Mouse (Mus musculus): Measurements from ENCODE around the gene Gm16867. TPM values are rescaled to one million over a fixed set of nuclear protein-coding genes. Genes with fewer than 3 reads are reported as not detected.
"Not testable (repeated sequence)": the region's sequence is repeated elsewhere in the genome, so short reads cannot be mapped to it uniquely, and the experiment has no call there.

Gm16867 gene
- 0.20 and 0.63 TPM in 2 replicates for polyA plus RNA-seq (2015; fragmentation: Nextera tagmentation; extraction: Ambion mirVana)

DNA sequence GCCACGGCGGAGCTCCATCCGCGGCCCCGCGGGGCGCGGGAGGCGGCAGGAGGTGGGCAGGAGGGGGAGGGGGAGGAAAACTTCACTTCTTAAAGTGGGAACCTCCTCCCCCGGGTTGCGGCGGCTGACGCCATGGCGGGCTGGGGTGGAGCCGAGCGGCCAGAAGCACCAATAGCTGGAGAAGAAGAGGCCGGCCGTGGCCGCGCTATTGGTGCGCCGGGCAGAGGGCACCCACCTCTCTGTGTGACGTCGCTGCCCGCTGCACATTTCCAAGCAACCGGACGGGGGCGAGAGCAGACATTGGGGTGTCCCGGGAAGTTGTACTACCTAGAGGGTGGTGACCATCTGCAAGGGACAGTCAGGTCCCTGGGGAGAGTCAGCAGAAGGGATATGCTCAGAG, at the start of gene Gm16867:
Gm16867 (minus strand) TSS at position 189 of the 400 bp plus-strand sequence.
- H3K27ac ChIP-seq (replicated peaks); H3K9me3 ChIP-seq (replicated peaks); H3K27me3 ChIP-seq; H3K4me1 ChIP-seq (replicated peaks); H3K4me2 ChIP-seq; H3K4me3 ChIP-seq (replicated peaks); H3K9ac ChIP-seq; H3K36me3 ChIP-seq (replicated peaks): not testable (repeated sequence)
- ATAC-seq (ENCODE audit: insufficient read depth), result peak; percentile 92
- no CpG with 5 or more reads among the region's 29 CpGs for WGBS (ENCODE audit: insufficient replicate concordance)

DNA sequence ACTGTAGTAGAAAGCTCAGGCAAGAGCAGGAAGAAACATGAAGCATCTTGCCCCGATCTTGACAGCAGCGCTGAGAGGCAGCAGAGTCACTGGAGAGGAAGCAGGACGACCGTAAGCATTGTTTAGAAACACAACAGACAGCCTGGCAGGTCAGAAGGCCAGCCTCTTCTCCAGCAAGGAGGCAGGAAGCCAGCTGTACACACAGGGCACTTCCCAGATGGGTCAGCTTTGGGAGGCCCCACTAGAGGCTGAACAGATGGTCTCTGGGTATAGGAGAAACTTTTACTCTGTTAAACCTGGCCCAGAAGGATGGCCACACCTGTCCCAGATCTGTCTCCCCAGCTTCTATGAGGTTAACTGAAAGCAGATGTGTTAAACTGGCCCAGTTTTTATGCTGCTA, 44.1 kb upstream of the Gm16867 start:
- no CpG with 5 or more reads among the region's 4 CpGs for WGBS (ENCODE audit: insufficient replicate concordance)
- H3K27me3 ChIP-seq; H3K4me3 ChIP-seq (replicated peaks); H3K4me1 ChIP-seq (replicated peaks); H3K9me3 ChIP-seq (replicated peaks); H3K27ac ChIP-seq (replicated peaks); H3K36me3 ChIP-seq (replicated peaks); H3K9ac ChIP-seq; H3K4me2 ChIP-seq; ATAC-seq (ENCODE audit: insufficient read depth): not testable (repeated sequence)

GRCm38 (mm10) chr14:69545052-69545451, 41.9 kb upstream of the Gm16867 start:
- not testable (repeated sequence) for H3K27me3 ChIP-seq; H3K9ac ChIP-seq; H3K4me3 ChIP-seq (replicated peaks); H3K27ac ChIP-seq (replicated peaks); H3K9me3 ChIP-seq (replicated peaks); H3K36me3 ChIP-seq (replicated peaks); H3K4me1 ChIP-seq (replicated peaks); H3K4me2 ChIP-seq; ATAC-seq (ENCODE audit: insufficient read depth)
- WGBS (ENCODE audit: insufficient replicate concordance), result no CpG with 5 or more reads among the region's 2 CpGs

GRCm38 (mm10) chr14:69544033-69544432, 40.9 kb upstream of the Gm16867 start:
- H3K27me3 ChIP-seq; H3K9ac ChIP-seq; H3K4me3 ChIP-seq (replicated peaks); H3K4me2 ChIP-seq; ATAC-seq (ENCODE audit: insufficient read depth); H3K9me3 ChIP-seq (replicated peaks); H3K4me1 ChIP-seq (replicated peaks); H3K27ac ChIP-seq (replicated peaks); H3K36me3 ChIP-seq (replicated peaks): not testable (repeated sequence)
- WGBS (ENCODE audit: insufficient replicate concordance), result no CpG with 5 or more reads among the region's 7 CpGs

GRCm38 (mm10) chr14:69542695-69543094, 39.5 kb upstream of the Gm16867 start:
- no CpG with 5 or more reads among the region's 7 CpGs for WGBS (ENCODE audit: insufficient replicate concordance)
- H3K27ac ChIP-seq (replicated peaks); H3K4me3 ChIP-seq (replicated peaks); H3K27me3 ChIP-seq; H3K4me1 ChIP-seq (replicated peaks); H3K9ac ChIP-seq; ATAC-seq (ENCODE audit: insufficient read depth); H3K36me3 ChIP-seq (replicated peaks); H3K4me2 ChIP-seq; H3K9me3 ChIP-seq (replicated peaks): not testable (repeated sequence)

GRCm38 (mm10) chr14:69540113-69540512, 37.0 kb upstream of the Gm16867 start:
- H3K27me3 ChIP-seq; H3K9me3 ChIP-seq (replicated peaks); H3K4me2 ChIP-seq; H3K36me3 ChIP-seq (replicated peaks); H3K9ac ChIP-seq; H3K4me1 ChIP-seq (replicated peaks); H3K27ac ChIP-seq (replicated peaks); H3K4me3 ChIP-seq (replicated peaks): not testable (repeated sequence)
- no CpG with 5 or more reads among the region's 5 CpGs for WGBS (ENCODE audit: insufficient replicate concordance)
- peak; percentile 95 for ATAC-seq (ENCODE audit: insufficient read depth)

- H3K27ac ChIP-seq (replicated peaks); H3K4me3 ChIP-seq (replicated peaks); H3K4me1 ChIP-seq (replicated peaks); H3K27me3 ChIP-seq; H3K9ac ChIP-seq; H3K36me3 ChIP-seq (replicated peaks); H3K4me2 ChIP-seq; H3K9me3 ChIP-seq (replicated peaks): not testable (repeated sequence)
- no CpG with 5 or more reads among the region's 7 CpGs for WGBS (ENCODE audit: insufficient replicate concordance)
- ATAC-seq (ENCODE audit: insufficient read depth), result peak; percentile 79
Observed at GRCm38 (mm10) chr14:69536539-69536938, 33.4 kb upstream of the Gm16867 start.

GRCm38 (mm10) chr14:69526202-69526601, 23.0 kb upstream of the Gm16867 start:
- not testable (repeated sequence) for H3K36me3 ChIP-seq (replicated peaks); H3K27ac ChIP-seq (replicated peaks); H3K9me3 ChIP-seq (replicated peaks); H3K4me3 ChIP-seq (replicated peaks); H3K9ac ChIP-seq; H3K4me2 ChIP-seq; H3K27me3 ChIP-seq; H3K4me1 ChIP-seq (replicated peaks)
- WGBS (ENCODE audit: insufficient replicate concordance), result no CpG with 5 or more reads among the region's 1 CpGs
- ATAC-seq (ENCODE audit: insufficient read depth), result peak; percentile 80

DNA sequence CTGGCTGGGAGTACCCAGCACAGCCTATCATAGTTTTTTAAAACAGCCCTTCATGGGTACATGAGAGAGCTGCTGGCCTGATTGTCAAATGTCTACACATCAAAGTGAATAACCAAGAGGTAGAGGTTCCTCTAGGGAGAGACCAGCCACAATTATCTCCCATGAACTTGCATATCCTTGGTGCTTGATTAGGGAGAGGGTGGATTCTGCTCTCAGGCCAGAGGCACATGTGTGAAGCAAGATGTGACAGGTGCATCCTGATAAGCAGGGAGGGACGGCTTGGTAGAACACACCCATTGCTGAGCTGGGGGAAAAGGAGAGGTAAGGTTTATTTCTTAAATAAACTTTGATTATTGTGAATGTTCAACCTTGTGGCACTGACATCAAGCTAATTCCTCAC, 19.8 kb upstream of the Gm16867 start:
- no CpG with 5 or more reads among the region's 1 CpGs for WGBS (ENCODE audit: insufficient replicate concordance)
- not testable (repeated sequence) for H3K27me3 ChIP-seq; H3K27ac ChIP-seq (replicated peaks); H3K4me1 ChIP-seq (replicated peaks); H3K36me3 ChIP-seq (replicated peaks); H3K9me3 ChIP-seq (replicated peaks); H3K9ac ChIP-seq; H3K4me2 ChIP-seq; H3K4me3 ChIP-seq (replicated peaks)
- peak; percentile 93 for ATAC-seq (ENCODE audit: insufficient read depth)

DNA sequence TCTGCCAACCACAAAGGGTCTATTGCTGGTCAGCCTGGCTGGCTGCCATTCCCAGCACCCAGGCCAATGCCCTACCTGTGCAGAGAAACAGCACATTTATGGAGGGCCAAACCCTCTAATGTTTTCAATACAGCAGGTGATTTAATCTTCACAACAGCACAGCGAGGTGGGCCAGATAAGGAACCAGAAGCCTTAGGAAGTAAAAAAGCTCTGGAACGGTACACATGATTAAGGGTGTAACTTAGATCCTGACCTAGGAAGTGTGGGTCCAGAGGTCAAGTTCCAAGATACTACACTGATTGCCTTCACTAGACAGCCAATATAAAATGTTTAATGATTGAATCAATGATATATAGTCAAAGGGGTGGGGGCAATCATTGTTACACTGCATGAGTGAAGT, 17.6 kb upstream of the Gm16867 start:
- not testable (repeated sequence) for H3K4me3 ChIP-seq (replicated peaks); ATAC-seq (ENCODE audit: insufficient read depth); H3K9ac ChIP-seq; H3K4me2 ChIP-seq; H3K36me3 ChIP-seq (replicated peaks); H3K27me3 ChIP-seq; H3K27ac ChIP-seq (replicated peaks); H3K4me1 ChIP-seq (replicated peaks); H3K9me3 ChIP-seq (replicated peaks)
- no CpG with 5 or more reads among the region's 2 CpGs for WGBS (ENCODE audit: insufficient replicate concordance)

GRCm38 (mm10) chr14:69512449-69512848, 9.3 kb upstream of the Gm16867 start, which contains the start of gene Gm27179:
Gene Gm27179, minus strand, starts transcription at chr14:69512549.
- not testable (repeated sequence) for H3K9me3 ChIP-seq (replicated peaks); H3K27me3 ChIP-seq; H3K36me3 ChIP-seq (replicated peaks); H3K4me3 ChIP-seq (replicated peaks); H3K4me2 ChIP-seq; H3K9ac ChIP-seq; H3K4me1 ChIP-seq (replicated peaks); ATAC-seq (ENCODE audit: insufficient read depth); H3K27ac ChIP-seq (replicated peaks)
- WGBS (ENCODE audit: insufficient replicate concordance), result no CpG with 5 or more reads among the region's 2 CpGs

DNA sequence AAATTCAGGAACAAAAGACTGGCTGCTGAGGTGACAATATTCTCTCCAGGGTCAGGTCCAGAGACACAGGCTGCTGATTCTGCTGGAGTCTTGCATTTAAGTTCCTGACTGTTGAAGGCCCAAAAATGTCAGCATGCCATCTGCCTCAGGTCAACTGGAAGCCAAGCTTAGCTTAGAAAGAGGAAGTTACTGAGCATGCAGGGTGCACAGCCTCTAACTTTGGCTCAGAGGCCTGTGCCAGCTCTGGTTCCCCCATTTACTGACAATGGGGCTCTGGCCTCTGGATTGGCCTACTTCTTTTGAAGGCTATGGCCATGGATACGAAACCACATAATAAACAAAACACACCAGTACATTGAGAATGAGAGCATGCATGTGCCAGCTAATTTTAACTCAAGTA, 3.8 kb upstream of the Gm16867 start:
- not testable (repeated sequence) for H3K4me3 ChIP-seq (replicated peaks); H3K27me3 ChIP-seq; H3K4me2 ChIP-seq; H3K4me1 ChIP-seq (replicated peaks); H3K9me3 ChIP-seq (replicated peaks); H3K9ac ChIP-seq; H3K36me3 ChIP-seq (replicated peaks); ATAC-seq (ENCODE audit: insufficient read depth); H3K27ac ChIP-seq (replicated peaks)
- WGBS (ENCODE audit: insufficient replicate concordance), result no CpG with 5 or more reads among the region's 1 CpGs

Measured in liver, embryonic 15.5 days (tissue).